Mouse (Mus musculus) erythroblast, embryonic 14.5 days (primary cell): ENCODE results near the gene Lsm2.

ENCODE experiments used
- GATA1 ChIP-seq: IDR thresholded peaks from 2 replicates; pipeline ENCODE4 v1.6.1; 2012; ENCODE audit warnings: low read length, inconsistent platforms, mixed read lengths
- TAL1 ChIP-seq: IDR thresholded peaks from 3 replicates; pipeline ENCODE4 v1.6.1; 2012; ENCODE audit warnings: low read length, inconsistent platforms, mixed read lengths

DNA sequence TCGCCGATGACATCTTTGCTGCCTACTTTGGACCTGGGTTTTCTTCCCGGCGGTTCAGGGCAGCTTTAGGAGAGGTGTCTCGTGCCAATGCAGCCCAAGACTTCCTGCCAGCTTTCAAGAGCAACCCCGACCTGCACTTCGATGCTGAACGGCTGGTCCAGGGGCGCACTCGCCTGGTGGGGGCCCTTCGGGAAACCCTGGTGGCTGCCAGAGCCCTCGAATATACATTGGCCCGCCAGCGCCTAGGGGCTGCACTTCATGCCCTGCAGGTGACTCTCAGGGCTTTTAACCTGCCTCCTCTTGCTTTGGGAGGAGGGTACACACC lies 36.0 kb downstream of the Lsm2 start:
- TF ChIP-seq GATA1 (no peak), TAL1 (no peak)
